Mouse (Mus musculus) olfactory bulb, adult 2 months (tissue): ENCODE data around the gene Reg4. TPM values are rescaled to one million over a fixed set of nuclear protein-coding genes. Genes with fewer than 3 reads are reported as not detected.

Experiments used
- H3K27ac ChIP-seq: fragments of 200-500 bp; 2 replicates; pipeline ENCODE4 v1.5.1; 2012; ENCODE audit warnings: low read depth, low read length; ENCODE audit not compliant: insufficient read depth
- H3K4me1 ChIP-seq: fragments of 200-500 bp; 2 replicates; pipeline ENCODE4 v1.6.1; 2012; ENCODE audit warnings: low read length; ENCODE audit not compliant: control insufficient read depth, insufficient read depth
- H3K4me3 ChIP-seq: fragments of 200-500 bp; 2 replicates; pipeline ENCODE4 v1.5.1; 2012; ENCODE audit warnings: mild to moderate bottlenecking, low read depth, low read length, moderate library complexity; ENCODE audit not compliant: insufficient read depth
- CTCF ChIP-seq: fragments of 200-500 bp; IDR thresholded peaks from 2 replicates; pipeline ENCODE4 v1.5.1; 2012; ENCODE audit warnings: low read depth, mild to moderate bottlenecking, low read length, moderate library complexity; ENCODE audit not compliant: insufficient read depth
- POLR2A ChIP-seq: fragments of 200-500 bp; IDR thresholded peaks from 2 replicates; pipeline ENCODE4 v1.6.1; 2012; ENCODE audit warnings: mild to moderate bottlenecking, low read depth, low read length, moderate library complexity; ENCODE audit not compliant: insufficient read depth
- WGBS: fragments of 180-500 bp; shearing (Covaris S2); methylation state at CpG from one replicate; pipeline ENCODE4 v1.1.7; 2018; 5-methylcytosine and 5-hydroxymethylcytosine counted together
- polyA plus RNA-seq: library from polyadenylated mRNA; stranded (reverse); fragments of >200 nt; gene quantifications from 2 replicates; pipeline ENCODE4 v1.2.4, GENCODE M21; 2012; ENCODE audit warnings: low replicate concordance; ENCODE audit not compliant: missing spikeins, insufficient read depth, insufficient read length

Reg4 gene
- polyA plus RNA-seq, 1 experiment: not detected

DNA sequence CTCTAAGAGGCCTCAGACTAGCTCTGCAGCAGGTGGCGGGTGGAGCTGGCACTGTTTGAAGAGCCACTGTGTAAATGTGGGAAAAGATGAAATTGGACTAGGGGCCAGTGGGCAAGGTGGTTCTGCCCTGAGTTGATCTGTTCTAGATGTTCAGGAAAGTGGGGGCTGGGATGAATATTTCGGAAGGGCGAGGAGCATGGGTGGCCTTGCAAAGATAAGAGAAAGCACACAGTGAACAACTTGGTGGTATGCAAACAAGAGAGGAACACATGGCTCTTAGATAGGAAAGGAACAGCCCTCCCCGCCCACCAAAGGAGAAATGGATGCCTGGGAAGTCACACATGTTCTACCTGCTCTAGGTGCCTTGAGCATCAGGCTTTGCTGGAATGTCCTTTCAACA is 39.5 kb downstream of the Reg4 start:
- TF ChIP-seq CTCF (no peak), POLR2A (no peak)
- Histone ChIP-seq H3K4me1 (no peaks in the 10 kb centered on the region; the same call in 1 of the 2 replicates), H3K27ac (no peak overlapping the region), H3K4me3 (no peak overlapping the region)
- WGBS: 95% methylated on average over 4 of the region's 4 CpGs

DNA sequence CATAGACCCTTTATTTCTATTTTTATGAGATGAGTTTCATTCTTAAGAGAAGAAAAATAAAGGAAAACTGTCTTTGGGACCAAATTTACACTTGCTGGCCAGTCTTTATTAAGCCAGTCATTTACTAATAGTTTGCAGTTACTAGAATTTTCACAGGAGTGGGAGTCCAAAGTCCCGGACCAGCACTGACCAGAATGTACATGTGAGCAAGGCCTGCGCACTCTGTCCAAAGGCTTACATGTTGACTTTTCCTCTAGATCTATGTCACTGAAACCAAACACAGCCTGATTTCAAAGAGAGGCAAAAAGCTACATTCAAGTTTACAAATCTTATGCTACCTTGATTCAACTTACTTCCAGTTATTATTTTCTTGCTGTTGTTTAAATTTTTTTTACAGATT is 40.2 kb downstream of the Reg4 start:
- TF ChIP-seq CTCF: no peak
- TF ChIP-seq POLR2A: no peak
- H3K4me1 ChIP-seq: peaks cover 2% of the 10 kb centered on the region
- 98% methylated on average over 2 of the region's 2 CpGs for WGBS
- H3K27ac ChIP-seq: no peak overlapping the region
- H3K4me3 ChIP-seq: no peak overlapping the region

DNA sequence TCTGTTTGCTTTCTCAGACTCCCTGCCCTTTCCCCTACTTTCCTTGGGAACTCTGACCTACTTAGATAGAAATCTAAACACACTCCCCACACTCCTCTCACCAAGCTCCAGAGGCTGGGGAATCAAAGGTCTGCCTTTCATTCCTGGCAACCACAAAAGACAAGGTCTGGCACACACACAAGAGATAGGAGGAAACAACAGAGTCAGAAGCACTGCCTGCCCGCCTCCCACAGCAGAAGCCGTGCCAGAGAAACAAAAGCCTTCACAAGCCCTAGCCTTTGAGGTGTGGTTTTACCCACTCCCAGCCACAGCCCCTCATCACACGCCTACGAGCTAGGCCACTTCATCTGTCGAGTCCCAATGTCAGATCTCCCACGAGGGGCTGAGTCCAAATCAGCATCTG is 45.3 kb downstream of the Reg4 start:
- Histone ChIP-seq H3K4me3 (no peak overlapping the region), H3K27ac (peak overlapping the region; percentile 45), H3K4me1 (peaks cover 6% of the 10 kb centered on the region)
- no peak for TF ChIP-seq POLR2A
- no peak for TF ChIP-seq CTCF
- 14% methylated on average over 6 of the region's 6 CpGs for WGBS

DNA sequence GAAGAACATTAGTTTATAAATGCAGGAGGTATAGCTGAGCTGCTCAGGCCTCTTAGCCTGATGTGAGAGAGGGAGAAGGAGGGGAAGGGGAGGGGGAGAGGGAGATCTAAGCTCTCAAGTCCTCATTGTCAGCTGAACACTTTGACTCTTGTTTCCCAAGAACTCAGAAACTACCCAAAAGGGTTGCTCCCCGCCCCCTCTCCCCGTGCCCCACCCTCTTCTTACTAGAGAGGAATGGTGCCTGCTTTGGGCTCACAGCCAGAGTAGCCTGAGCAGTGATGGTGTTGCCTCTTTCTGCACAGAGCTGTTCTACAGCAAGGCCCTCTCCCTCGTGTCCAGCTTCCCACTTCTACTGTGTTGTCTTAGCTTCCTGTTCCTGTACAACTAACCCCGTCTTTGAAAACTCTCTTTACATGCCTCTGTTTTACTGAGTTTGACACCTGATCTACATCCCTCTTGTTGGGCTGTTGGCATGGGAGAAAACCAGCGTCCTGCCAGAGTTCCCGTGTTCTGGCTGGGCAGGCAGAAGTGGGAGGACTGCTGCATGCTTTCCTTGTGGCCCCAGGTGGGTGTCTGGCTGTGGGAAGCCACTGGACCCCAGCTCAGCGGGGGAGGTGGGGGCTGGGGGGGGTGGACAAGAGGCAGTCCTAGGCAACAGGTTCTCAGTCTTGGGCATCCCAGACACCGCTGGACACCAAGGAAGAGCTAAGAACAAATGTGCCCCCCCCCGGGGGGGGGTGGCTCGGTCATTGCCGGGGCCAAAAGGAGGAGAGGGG is 51.9 kb downstream of the Reg4 start:
- Histone ChIP-seq H3K4me1 (no peaks in the 10 kb centered on the region), H3K4me3 (no peak overlapping the region), H3K27ac (no peak overlapping the region)
- TF ChIP-seq CTCF (no peak), POLR2A (no peak)
- WGBS: 54% methylated on average over 11 of the region's 11 CpGs

DNA sequence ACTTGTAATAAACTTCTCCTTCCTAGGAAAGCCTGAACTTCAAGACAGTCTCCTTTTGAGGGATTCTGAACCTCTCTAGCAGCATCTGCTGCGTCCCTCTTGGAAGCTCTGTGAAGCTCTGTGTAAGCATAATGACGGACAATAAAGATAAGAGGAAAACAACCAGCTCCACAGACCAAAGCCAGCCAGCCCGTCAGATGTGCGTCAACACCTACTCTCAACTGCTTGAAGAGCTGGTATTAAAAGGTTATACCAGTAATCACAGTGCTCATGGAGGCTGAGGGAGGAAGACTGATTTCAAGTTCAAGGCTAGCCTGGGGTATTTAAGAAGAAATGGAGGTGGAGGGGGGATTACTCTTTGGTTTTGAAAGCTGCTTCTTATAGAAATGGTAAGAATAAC is 57.7 kb downstream of the Reg4 start:
- 66% methylated on average over 4 of the region's 4 CpGs for WGBS
- H3K4me3 ChIP-seq: no peak overlapping the region

DNA sequence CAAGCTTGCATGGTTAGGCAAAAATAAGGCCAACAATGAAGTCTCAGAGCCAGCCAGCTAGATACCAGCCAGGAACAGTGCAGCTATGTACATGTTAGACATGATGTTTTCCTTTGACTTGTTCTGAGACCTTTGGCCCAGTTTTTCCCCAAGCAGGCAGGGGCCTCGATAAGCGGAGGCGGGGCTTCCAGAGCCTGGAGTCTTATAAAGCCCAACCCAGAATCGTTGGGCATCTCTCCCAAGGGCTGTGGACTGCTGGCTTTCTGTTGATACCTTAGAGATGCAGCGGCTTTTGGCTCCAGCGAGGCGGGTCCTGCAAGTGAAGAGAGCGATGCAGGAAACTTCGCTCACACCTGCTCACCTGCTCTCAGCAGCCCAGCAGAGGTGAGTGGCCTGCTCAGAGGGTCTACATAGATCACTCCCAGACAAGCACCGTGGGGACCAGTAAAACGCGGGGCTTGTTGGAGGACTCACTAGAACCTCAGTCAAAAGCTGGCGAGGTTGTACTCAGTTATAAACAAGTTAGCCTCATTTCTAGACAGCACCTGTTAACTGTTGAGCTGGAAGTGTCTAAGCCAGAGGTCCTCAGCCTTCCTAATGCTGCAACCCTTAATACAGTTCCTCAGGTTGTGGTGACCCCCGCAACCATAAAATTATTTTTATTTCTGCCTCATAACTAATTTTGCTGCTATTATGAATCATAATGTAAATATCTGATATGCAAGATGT is 58.4 kb downstream of the Reg4 start, which contains the start of gene Hmgcs2:
Gene Hmgcs2, plus strand, starts transcription at position 232 of the 729 bp plus-strand sequence.
- WGBS: 51% methylated on average over 14 of the region's 14 CpGs
- H3K4me3 ChIP-seq: peak within 1 kb of the TSS; percentile 23
- H3K4me1 ChIP-seq: 0 out of 2 replicates have a peak, but pooled peaks cover 3% of the 10 kb centered on the region
- H3K27ac ChIP-seq: no peak within 1 kb of the TSS; the same call in 1 of the 2 replicates
- TF ChIP-seq POLR2A (no peak), CTCF (no peak)

More for the DNA sequence above, 57.7 kb downstream of the Reg4 start:
- TF ChIP-seq POLR2A (no peak), CTCF (no peak)
- H3K4me1 ChIP-seq: 0 out of 2 replicates have a peak, but pooled peaks cover 3% of the 10 kb centered on the region
- no peak overlapping the region for H3K27ac ChIP-seq

DNA sequence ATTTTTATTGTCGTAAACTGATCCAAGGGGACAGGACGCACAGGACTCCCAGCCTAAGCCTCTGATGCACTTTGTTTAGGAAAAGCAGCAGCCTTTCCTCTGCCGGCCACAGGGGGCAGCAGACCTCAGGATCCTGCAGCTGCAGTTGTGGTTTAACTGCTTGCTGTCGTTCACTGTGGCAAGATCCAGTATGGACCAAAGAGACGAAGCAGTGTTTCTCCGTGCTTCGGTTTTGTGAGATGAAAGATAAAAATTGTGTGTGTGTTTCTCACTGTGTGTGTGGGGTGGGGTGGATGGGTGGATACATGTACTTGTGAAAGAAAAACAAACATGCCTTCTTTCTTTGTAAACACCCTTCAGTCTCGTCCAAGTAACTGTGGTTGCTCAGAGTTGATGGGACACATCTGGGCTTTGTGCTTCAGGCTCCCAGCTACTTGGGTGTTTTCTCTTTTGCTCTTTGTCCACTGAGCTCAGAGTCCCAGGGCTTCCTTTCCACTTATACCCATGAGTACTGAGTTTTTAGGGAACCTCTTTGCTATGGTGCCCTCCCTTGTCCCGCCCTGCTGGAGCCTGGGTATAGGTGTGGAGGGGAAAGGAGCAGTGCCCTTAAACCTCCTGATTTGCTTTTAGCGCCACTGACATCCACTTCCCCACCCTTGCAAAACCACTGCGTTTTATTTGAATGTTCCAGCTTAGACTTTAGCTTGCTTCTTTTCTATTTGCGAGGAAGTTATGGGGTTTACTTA is 59.1 kb downstream of the Reg4 start:
- Histone ChIP-seq H3K4me3 (no peak overlapping the region), H3K4me1 (0 out of 2 replicates have a peak, but pooled peaks cover 3% of the 10 kb centered on the region), H3K27ac (no peak overlapping the region)
- 32% methylated on average over 12 of the region's 12 CpGs for WGBS
- peak; percentile 68; the same call in 1 of the 2 replicates for TF ChIP-seq CTCF
- TF ChIP-seq POLR2A: no peak

DNA sequence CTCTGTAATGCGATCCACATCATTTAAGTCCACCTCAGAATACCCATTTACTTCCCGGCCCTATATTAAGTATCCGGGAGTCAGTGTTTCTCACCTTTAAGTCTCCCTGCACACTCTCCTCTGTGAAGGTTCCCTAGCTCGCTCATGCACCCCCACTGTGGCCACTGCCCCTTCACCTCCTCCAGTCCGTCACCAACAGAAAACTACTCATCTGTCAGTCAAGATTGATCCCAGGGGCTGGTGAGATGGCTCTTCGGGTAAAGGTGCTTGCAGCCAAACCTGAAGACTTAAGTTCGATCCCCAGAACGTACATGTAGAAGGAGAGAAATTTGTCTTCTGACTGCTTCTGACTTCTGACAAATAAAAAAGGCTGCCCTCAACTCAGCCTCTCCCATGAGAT is 60.5 kb downstream of the Reg4 start:
- Histone ChIP-seq H3K4me3 (no peak overlapping the region), H3K4me1 (0 out of 2 replicates have a peak, but pooled peaks cover 3% of the 10 kb centered on the region), H3K27ac (no peak overlapping the region)
- no peak for TF ChIP-seq CTCF
- TF ChIP-seq POLR2A: no peak
- 93% methylated on average over 8 of the region's 8 CpGs for WGBS
